ENCODE assay signal across 9 mouse cellular contexts in the genomic region with DNA sequence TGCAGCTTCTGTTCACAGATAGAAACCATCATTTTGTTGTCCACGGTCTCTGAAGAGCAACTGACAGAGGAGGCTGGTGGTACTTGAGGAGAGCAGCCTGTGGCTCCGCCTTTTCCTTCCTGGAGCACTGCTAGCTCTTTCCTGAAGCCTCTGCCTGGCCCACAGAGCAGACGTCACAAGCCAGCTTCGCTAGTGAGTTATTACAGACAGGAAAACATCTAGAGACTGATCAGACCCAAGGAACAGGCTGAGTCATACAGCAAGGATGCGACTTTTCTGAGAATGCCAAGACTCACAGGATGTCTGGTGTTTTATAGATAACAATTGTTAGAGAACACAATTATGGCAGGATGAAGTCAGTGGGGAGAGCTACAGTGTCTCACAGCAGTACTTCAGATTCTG. TPM values are rescaled to one million over a fixed set of nuclear protein-coding genes. Genes with fewer than 3 reads are reported as not detected.
DNase-seq lines count a peak whose midpoint lies in the region; ATAC-seq and TF ChIP-seq lines count a peak whose summit lies in the region.
"Had no signal": no experiment of that assay in that cellular context is flagged by ENCODE, and none has a peak within 500 bp of the region (broad histone marks: within the 10 kb centered on the region; RNA-seq: fewer than 3 reads in every experiment).

Gene Gm49391, minus strand, starts transcription at position 72 of the 402 bp plus-strand sequence.
Gene Ctla2a, minus strand, starts transcription at position 126 of the 402 bp plus-strand sequence.

- no peaks in the 10 kb centered on the region for H3K4me1 ChIP-seq in intestine, embryonic 15.5 days (replicated peaks)
- H3K4me1 ChIP-seq in intestine, postnatal 0 days (replicated peaks; ENCODE audit: control insufficient read depth, insufficient read depth, low read length), result no peaks in the 10 kb centered on the region
- no peaks in the 10 kb centered on the region for H3K4me1 ChIP-seq in embryonic fibroblast, embryonic 13.5 days (ENCODE audit: control insufficient read depth, insufficient read depth, low read length)
- H3K4me1 ChIP-seq: hindbrain, embryonic 15.5 days had no signal

- no peak for TF ChIP-seq POLR2A in embryonic fibroblast, embryonic 13.5 days (IDR thresholded peaks at IDR 0.05; ENCODE audit: low read depth, low read length)

- H3K27ac ChIP-seq in intestine, embryonic 15.5 days, result no peak within 1 kb of the TSS
- H3K27ac ChIP-seq in intestine, postnatal 0 days (ENCODE audit: low read depth, low read length), result no peak within 1 kb of the TSS
- peak within 1 kb of the TSS; percentile 61; the same call in 1 of the 2 replicates for H3K27ac ChIP-seq in embryonic fibroblast, embryonic 13.5 days (ENCODE audit: insufficient read depth, low read length)
- H3K27ac ChIP-seq: hindbrain, embryonic 15.5 days had no signal

- peak; percentile 37 to 69 for DNase-seq in kidney, adult 8-10 months
- DNase-seq in lung, postnatal 25 days (ENCODE audit: low spot score), result peak; percentile 90
- DNase-seq in right cerebral cortex, postnatal 14 days, result no peak
- no peak for DNase-seq in layer of hippocampus, adult 18-20 months (ENCODE audit: low spot score in 2 of 2)

- no peaks in the 10 kb centered on the region for H3K36me3 ChIP-seq in intestine, embryonic 15.5 days
- no peaks in the 10 kb centered on the region for H3K36me3 ChIP-seq in intestine, postnatal 0 days (ENCODE audit: control insufficient read depth, insufficient read depth)
- H3K36me3 ChIP-seq: hindbrain, embryonic 15.5 days had no signal

- no peak within 1 kb of the TSS for H3K9ac ChIP-seq in intestine, embryonic 15.5 days
- no peak within 1 kb of the TSS for H3K9ac ChIP-seq in intestine, postnatal 0 days (ENCODE audit: low read depth, low read length)
- H3K9ac ChIP-seq: hindbrain, embryonic 15.5 days had no signal

- 0 out of 2 replicates have a peak, but pooled peaks have one; percentile 43 for ATAC-seq in intestine, embryonic 15.5 days
- no peak for ATAC-seq in intestine, postnatal 0 days
- no peak for ATAC-seq in frontal cortex, adult (ENCODE audit: low TSS enrichment)

- no peak for TF ChIP-seq CTCF in intestine, postnatal 0 days (IDR thresholded peaks at IDR 0.05; ENCODE audit: low read depth)
- no peak for TF ChIP-seq CTCF in embryonic fibroblast, embryonic 13.5 days (IDR thresholded peaks at IDR 0.05; ENCODE audit: borderline replicate concordance, insufficient read depth, low read length)

- no peaks in the 10 kb centered on the region for H3K27me3 ChIP-seq in intestine, embryonic 15.5 days (replicated peaks)
- H3K27me3 ChIP-seq in intestine, postnatal 0 days (replicated peaks; ENCODE audit: control insufficient read depth, insufficient read depth, low read length), result no peaks in the 10 kb centered on the region
- H3K27me3 ChIP-seq: hindbrain, embryonic 15.5 days had no signal

- 62% methylated on average over 5 of the region's 5 CpGs for WGBS in intestine, embryonic 15.5 days
- 46% methylated on average over 5 of the region's 5 CpGs for WGBS in intestine, postnatal 0 days

- H3K9me3 ChIP-seq in intestine, embryonic 15.5 days, result no peaks in the 10 kb centered on the region
- no peaks in the 10 kb centered on the region for H3K9me3 ChIP-seq in intestine, postnatal 0 days (ENCODE audit: control insufficient read depth)

- no peak within 1 kb of the TSS for H3K4me3 ChIP-seq in intestine, embryonic 15.5 days (replicated peaks)
- no peak within 1 kb of the TSS for H3K4me3 ChIP-seq in intestine, postnatal 0 days (ENCODE audit: low read depth, low read length)
- no peak within 1 kb of the TSS for H3K4me3 ChIP-seq in embryonic fibroblast, embryonic 13.5 days (ENCODE audit: insufficient read depth, low read length)
- H3K4me3 ChIP-seq: hindbrain, embryonic 15.5 days had no signal

- no peak within 1 kb of the TSS for H3K4me2 ChIP-seq in intestine, embryonic 15.5 days (replicated peaks)
- H3K4me2 ChIP-seq in intestine, postnatal 0 days (replicated peaks; ENCODE audit: low read depth), result no peak within 1 kb of the TSS
- H3K4me2 ChIP-seq: hindbrain, embryonic 15.5 days had no signal

RNA-seq across cellular contexts. Expression of gene Gm49391, which starts in this region (rescaled TPM):
- polyA plus RNA-seq in intestine, embryonic 15.5 days (2015; fragmentation: Nextera tagmentation; extraction: Ambion mirVana), result 1.0 and 1.8 TPM in 2 replicates
- 0.88 and 1.9 TPM in 2 replicates for polyA plus RNA-seq in intestine, postnatal 0 days (2015; fragmentation: Nextera tagmentation; extraction: Ambion mirVana)
- polyA plus RNA-seq in embryonic fibroblast, embryonic 13.5 days (2011; ENCODE audit: insufficient read length, low read depth, missing spikeins), result not detected in 2 replicates
- total RNA-seq in layer of hippocampus, adult 18-20 months (2021), result not detected

RNA-seq across cellular contexts. Expression of gene Ctla2a, which starts in this region (rescaled TPM):
- 26.9 and 28.6 TPM in 2 replicates for polyA plus RNA-seq in intestine, embryonic 15.5 days (2015; fragmentation: Nextera tagmentation; extraction: Ambion mirVana)
- polyA plus RNA-seq in intestine, postnatal 0 days (2015; fragmentation: Nextera tagmentation; extraction: Ambion mirVana), result 30.2 and 32.3 TPM in 2 replicates
- polyA plus RNA-seq in embryonic fibroblast, embryonic 13.5 days (2011; ENCODE audit: insufficient read length, low read depth, missing spikeins), result 27.8 and 47.8 TPM in 2 replicates
- 10 to 100 TPM; 16.0 to 19.5 TPM for total RNA-seq in layer of hippocampus, adult 18-20 months (2021)

Comparison
In these comparisons a context has a peak if more than half of its experiments do, and no peak if none do; other contexts are left out.
1. DNase-seq: peak in kidney, adult 8-10 months (2 of 2) and lung, postnatal 25 days (single experiment); none in right cerebral cortex, postnatal 14 days (single experiment) and layer of hippocampus, adult 18-20 months (0 of 2).